Mouse (Mus musculus): ENCODE measurements at regions not wholly inside any gene's neighbourhood (a gene's known extent, or its start where the extent isn't known, plus 50 kb on each side); places are given as distances from the start of the nearest gene placed in this dataset.
"Not testable (repeated sequence)": the region's sequence is repeated elsewhere in the genome, so short reads cannot be mapped to it uniquely, and the experiment has no call there.

- no peak for DNase-seq
Measured at GRCm38 (mm10) chr12:15654585-15654984, 162.1 kb downstream of the Trib2 start.

- DNase-seq: peak; percentile 13
Measured at GRCm38 (mm10) chr12:15653357-15653763, 163.4 kb downstream of the Trib2 start.

DNA sequence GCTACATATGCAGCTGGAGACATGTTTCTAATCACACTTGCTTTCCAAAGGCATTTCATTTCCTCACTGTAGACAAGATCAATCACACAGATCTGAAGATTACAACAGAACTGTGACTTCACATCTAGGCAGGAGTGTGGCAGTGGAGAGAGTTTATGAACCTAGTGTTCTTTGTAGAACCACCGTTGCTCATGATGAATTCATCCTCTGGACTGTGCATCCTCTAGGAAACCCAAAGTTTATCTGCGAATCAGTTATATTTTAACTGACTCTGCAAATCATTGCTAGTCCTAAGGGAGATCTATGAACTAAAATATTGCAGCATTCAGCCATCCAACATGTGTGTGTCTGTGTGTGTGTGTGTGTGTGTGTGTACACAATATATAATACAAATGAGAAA, 165.4 kb downstream of the Trib2 start:
- DNase-seq: no peak

- DNase-seq: no peak
Measured at GRCm38 (mm10) chr12:15649906-15650305, 166.8 kb downstream of the Trib2 start.

- no peak for DNase-seq
Measured at GRCm38 (mm10) chr12:15649226-15649625, 167.5 kb downstream of the Trib2 start.

GRCm38 (mm10) chr12:15644074-15644672, 172.5 kb downstream of the Trib2 start:
- DNase-seq: no peak

DNA sequence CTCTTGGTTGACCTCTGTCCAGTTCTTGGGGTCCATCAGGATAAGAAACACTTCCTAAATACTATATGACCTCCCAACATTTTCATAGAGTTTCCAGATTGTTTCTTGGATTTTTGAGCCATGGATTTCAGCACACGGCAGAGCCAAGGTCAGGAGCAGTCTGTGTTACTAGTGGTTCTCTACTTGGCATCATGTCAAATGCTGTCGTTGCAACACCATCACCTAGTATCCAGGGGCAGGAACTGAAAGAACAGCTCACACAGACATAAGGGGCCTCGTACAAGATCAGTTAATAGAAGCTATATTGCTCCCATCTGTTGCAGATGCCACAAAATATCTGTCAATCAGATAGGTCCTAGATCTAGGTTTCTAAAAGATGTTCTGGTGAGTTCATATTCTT, 173.1 kb downstream of the Trib2 start:
- DNase-seq: peak; percentile 23

DNA sequence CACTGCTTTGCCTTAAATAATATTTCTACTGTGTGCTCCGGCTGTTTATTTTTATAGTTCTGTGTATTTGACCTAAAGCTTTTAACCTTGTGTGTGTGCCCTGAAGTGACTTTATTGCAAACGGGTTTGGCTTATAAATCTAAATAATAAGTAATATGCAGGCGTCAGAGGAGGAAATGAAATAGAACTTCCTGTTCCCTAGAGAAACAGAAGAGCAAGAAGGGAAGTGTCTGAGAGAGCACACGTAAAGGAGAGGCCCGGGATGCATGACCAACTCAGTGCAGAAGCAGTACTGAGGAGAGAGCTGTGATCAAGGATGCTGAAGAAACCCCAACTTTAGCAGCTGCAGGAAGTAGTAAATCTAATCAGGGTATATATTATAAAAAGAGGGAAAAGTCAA, 176.4 kb downstream of the Trib2 start:
- DNase-seq: no peak

- DNase-seq: no peak
Measured at GRCm38 (mm10) chr12:15629971-15630370, 186.8 kb downstream of the Trib2 start.

- no peak for DNase-seq
Measured at GRCm38 (mm10) chr12:15619521-15619920, 197.2 kb downstream of the Trib2 start.

DNA sequence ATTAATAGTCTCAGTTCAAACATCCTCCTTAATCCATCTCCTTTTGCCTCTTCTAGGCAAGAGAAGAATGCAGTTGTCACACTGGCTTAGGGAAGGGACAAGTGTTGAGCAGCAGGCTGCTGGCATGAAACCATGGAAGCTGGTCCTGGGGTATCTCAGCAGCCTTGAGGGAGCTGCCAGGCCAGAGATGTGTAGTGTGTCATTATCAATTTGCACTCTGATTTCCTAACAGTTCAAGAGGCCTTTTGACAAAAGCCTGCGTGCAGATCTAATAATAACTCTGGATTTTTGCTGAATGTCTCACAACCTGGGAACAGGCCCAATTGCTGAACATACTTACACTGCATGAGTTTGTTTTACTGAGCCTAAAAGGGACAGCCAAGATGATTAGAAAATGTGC, 199.4 kb downstream of the Trib2 start:
- DNase-seq: peak; percentile 16

DNA sequence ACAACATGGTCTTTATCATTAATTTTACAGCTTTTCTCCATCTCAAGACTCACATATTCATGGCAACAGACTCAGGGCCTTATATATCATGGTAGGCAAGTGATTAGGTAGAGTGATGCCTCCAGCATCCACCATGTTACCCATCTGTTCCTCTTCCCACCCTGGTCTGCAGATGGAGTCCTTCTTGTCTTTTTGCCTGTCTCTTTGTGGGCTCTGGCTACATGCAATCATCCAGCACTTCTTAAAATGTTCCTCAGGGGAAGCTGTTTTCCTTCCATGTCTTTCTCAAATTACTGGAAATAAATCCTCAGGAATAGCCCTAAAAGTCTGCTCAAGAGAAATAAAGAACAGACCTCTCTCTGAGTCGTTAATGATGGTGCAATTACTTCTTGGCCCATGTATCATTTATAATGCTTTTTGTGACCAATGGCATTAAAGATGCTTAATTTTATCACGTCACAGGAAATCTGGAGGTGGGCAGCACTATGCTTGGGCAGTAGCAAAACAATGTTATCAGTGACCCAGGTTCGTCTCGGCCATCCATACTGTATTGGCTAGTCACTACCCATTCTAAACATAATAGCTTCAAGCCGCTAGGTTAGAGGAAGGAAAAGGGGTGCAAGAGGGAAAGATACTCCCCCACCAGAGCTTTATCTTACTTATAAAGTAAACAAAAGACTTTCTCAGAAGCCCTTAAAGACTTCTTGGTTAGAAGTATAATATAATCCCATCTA, 204.7 kb downstream of the Trib2 start:
- no peak for DNase-seq

DNA sequence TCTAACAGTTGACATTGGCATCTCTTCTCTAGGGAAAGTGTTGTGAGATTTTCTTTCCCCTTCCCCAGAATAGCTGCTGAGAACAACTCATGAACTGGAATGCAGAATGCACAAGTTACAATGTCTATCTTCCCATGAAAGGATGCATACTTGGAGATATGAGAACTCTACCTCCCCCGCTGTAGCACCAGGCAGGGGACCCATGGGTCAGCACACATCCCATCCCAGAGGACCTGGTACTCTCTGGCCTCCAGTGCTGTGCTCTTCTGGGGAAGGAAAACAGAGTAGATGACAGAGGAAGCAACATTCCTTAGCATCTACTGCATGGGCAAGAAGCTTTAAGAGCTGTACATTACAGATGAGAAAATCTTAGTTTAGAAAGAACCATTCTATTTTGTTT, 209.6 kb downstream of the Trib2 start:
- no peak for DNase-seq

DNA sequence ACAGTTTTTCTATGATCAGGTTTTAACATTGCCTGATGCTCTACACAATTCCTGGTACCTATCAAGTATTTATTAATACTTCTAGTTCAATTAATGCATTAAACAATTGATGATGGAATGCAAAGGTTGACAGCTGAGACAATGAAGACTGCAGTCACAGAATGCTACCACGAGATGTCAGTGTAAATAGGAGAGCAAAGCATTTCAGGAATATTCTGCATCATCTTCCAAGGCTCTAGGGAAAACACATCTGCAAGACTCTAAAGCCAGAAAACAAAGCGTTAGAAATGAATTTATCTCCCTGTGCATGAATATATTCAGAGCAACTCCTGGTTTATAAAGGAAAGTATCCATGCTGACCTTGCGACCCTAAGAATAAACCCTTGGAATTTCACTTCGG, 210.6 kb downstream of the Trib2 start:
- DNase-seq: no peak

- no peak for DNase-seq
Measured at GRCm38 (mm10) chr12:15604630-15605029, 212.1 kb downstream of the Trib2 start.

GRCm38 (mm10) chr12:15603885-15604284, 212.8 kb downstream of the Trib2 start:
- DNase-seq: no peak

GRCm38 (mm10) chr12:15603319-15603718, 213.4 kb downstream of the Trib2 start:
- DNase-seq: no peak

DNA sequence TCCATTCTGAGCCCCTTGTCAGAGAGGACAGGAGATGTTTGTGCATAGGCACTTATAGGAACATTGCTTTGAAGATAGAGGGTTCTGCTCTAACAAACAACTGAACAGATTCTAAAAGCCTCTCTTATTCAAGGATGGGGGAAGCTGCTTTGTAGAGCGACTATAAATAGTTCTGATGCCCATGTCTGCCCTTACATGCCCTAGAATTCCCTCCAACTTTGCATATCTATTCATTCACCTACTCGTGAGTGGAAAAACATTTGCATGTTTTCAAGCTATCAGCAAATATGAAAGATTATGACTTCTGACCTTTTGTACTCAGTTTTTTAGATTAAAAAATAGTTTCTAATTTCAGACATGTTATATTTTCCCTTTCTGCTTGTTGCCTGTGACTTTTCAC, 222.0 kb downstream of the Trib2 start:
- DNase-seq: no peak

- not testable (repeated sequence) for DNase-seq
Measured at GRCm38 (mm10) chr12:15587864-15588263, 228.9 kb downstream of the Trib2 start.

DNA sequence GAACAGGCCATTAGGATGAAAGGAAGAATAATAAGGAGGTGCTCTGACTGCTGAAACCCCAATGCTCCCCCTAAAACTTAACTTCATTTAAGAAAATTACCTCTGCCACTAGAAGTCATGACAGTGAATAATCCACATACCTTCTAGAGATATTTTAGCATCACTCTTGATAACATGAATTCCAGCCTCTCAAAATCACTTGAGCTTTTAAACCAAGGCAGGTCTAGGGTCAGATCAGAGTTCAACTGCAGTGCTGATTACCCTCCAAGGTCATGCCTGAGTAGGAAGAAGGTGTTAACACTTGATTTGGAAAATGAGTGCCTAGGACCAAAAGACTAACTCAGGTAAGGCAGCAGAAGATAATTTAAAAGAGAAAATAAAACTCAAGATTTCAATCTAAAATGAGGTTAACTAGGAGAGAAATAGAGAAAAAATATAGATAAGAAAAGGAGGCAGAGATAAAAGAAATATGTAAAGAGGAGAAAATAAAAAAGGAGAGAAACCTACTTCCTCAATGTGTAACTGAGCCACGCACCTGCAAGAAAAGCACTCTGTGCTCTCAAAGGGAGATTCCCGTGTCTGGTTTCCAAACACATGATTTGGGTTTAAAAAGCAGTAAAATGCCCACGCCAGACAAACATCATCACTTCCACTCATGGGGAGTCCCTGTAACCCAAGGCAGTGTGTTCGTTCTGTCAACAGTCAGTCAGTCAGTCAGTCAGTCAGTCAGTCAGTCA, 229.8 kb downstream of the Trib2 start:
- DNase-seq: no peak

DNA sequence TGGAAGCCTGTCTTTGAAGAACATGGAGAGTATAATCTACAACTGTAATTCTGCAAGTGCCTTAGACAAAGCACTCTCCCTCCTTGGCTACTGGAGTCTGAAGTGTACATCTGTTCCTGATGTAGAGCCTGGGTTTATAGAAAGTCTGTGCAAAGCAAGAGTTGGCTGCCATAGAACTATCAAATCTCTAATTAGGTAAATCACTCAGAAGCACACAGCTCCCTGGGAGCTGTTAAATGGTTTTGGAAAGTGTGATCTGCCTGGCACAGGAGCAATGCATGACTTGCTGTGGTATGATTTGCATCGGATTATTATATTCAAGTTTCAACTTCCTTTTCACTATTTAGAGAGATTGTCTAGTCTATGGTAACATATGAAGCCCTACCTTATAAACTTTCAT, 230.9 kb downstream of the Trib2 start:
- no peak for DNase-seq

- DNase-seq: no peak
Measured at GRCm38 (mm10) chr12:15584721-15585120, 232.0 kb downstream of the Trib2 start.

DNA sequence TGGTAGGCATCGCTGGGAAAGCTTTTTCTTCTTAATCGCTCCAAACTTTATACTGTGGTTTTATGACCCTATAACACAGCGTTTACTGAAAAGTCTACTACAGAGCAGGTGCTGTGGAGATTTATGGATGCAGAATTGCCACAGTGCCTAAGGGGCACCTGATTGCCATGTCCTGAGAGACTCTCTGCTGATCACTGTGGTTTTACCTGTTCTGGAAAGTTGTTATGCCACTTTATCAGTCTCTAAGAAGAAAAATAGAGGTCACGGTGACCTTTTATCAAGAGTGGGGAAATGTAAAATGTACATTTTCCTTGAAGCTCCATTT, 250.0 kb downstream of the Trib2 start:
- no peak for DNase-seq

Data from adrenal gland, postnatal 25 days (tissue).